ENCODE assay signal across 22 mouse cellular contexts in genomic region chr14:105950924-105951323, GRCm38 (mm10). TPM values are rescaled to one million over a fixed set of nuclear protein-coding genes. Genes with fewer than 3 reads are reported as not detected.
DNase-seq lines count a peak whose midpoint lies in the region; ATAC-seq and TF ChIP-seq lines count a peak whose summit lies in the region.
"Had no signal": no experiment of that assay in that cellular context is flagged by ENCODE, and none has a peak within 500 bp of the region (broad histone marks: within the 10 kb centered on the region; RNA-seq: fewer than 3 reads in every experiment).

No protein-coding gene starts in this region.

- H3K9me3 ChIP-seq in lung, postnatal 0 days (ENCODE audit: low read length), result no peaks in the 10 kb centered on the region
- H3K9me3 ChIP-seq: embryonic facial prominence, embryonic 10.5 days; forebrain, embryonic 13.5 days; heart, embryonic 15.5 days; hindbrain, embryonic 10.5 days; limb, embryonic 13.5 days; midbrain, embryonic 13.5 days had no signal

- DNase-seq in adrenal gland, adult 8-10 months, result peak; percentile 11
- DNase-seq in adrenal gland, postnatal 4 days (ENCODE audit: low spot score in 2 of 2), result no peak
- DNase-seq in lung, adult 18-20 months, result peak; percentile 13 to 63
- DNase-seq in lung, postnatal 4 days, result no peak
- DNase-seq in NIH3T3 (ENCODE audit: low read depth), result peak; percentile 41
- DNase-seq in lung, postnatal 0 days (ENCODE audit: low spot score), result peak; percentile 47
- no peak for DNase-seq in embryo, embryonic 9.5 days (ENCODE audit: extremely low spot score)
- no peak for DNase-seq in spleen, adult 18-20 months
- DNase-seq: cerebellum, adult 2 months; cerebellum, postnatal 36 days; kidney, adult 18-20 months; layer of hippocampus, postnatal 36 days had no signal

- no peak overlapping the region for H3K27ac ChIP-seq in lung, postnatal 0 days (ENCODE audit: low read length)
- H3K27ac ChIP-seq: embryonic facial prominence, embryonic 10.5 days; forebrain, embryonic 13.5 days; heart, embryonic 15.5 days; hindbrain, embryonic 10.5 days; kidney, postnatal 0 days; limb, embryonic 13.5 days; liver, embryonic 14.5 days; midbrain, embryonic 13.5 days had no signal

- WGBS in lung, postnatal 0 days, result 74% methylated on average over 3 of the region's 3 CpGs

- peak; percentile 26; the same call in 1 of the 2 replicates for ATAC-seq in lung, postnatal 0 days
- ATAC-seq: forebrain, embryonic 13.5 days; midbrain, embryonic 13.5 days had no signal

- TF ChIP-seq CTCF in lung, postnatal 0 days (IDR thresholded peaks at IDR 0.05), result no peak

- H3K4me1 ChIP-seq in lung, postnatal 0 days (ENCODE audit: insufficient read depth, low read depth, low read length), result no peaks in the 10 kb centered on the region
- H3K4me1 ChIP-seq: embryonic facial prominence, embryonic 10.5 days; forebrain, embryonic 13.5 days; heart, embryonic 15.5 days; hindbrain, embryonic 10.5 days; limb, embryonic 13.5 days; midbrain, embryonic 13.5 days had no signal

- no peak overlapping the region for H3K4me2 ChIP-seq in lung, postnatal 0 days (replicated peaks; ENCODE audit: low read depth, low read length)
- H3K4me2 ChIP-seq: forebrain, embryonic 13.5 days; heart, embryonic 15.5 days; limb, embryonic 13.5 days; midbrain, embryonic 13.5 days had no signal

- H3K9ac ChIP-seq in lung, postnatal 0 days (replicated peaks; ENCODE audit: low read depth), result no peak overlapping the region
- H3K9ac ChIP-seq: forebrain, embryonic 13.5 days; heart, embryonic 15.5 days; limb, embryonic 13.5 days; liver, embryonic 14.5 days; midbrain, embryonic 13.5 days had no signal

- H3K27me3 ChIP-seq in lung, postnatal 0 days (replicated peaks; ENCODE audit: insufficient read depth, low read length), result no peaks in the 10 kb centered on the region
- H3K27me3 ChIP-seq: CH12.LX; forebrain, embryonic 13.5 days; heart, embryonic 15.5 days; limb, embryonic 13.5 days; midbrain, embryonic 13.5 days had no signal

- H3K36me3 ChIP-seq in lung, postnatal 0 days (ENCODE audit: insufficient read depth, low read length), result no peaks in the 10 kb centered on the region
- H3K36me3 ChIP-seq: embryonic facial prominence, embryonic 10.5 days; heart, embryonic 15.5 days; hindbrain, embryonic 10.5 days; limb, embryonic 13.5 days; midbrain, embryonic 13.5 days had no signal

- peak; percentile 49; the same call in 1 of the 2 replicates for TF ChIP-seq EP300 in lung, postnatal 0 days (IDR thresholded peaks at IDR 0.05)

- H3K4me3 ChIP-seq in lung, postnatal 0 days (ENCODE audit: low read depth, low read length), result no peak overlapping the region
- H3K4me3 ChIP-seq: embryonic facial prominence, embryonic 10.5 days; forebrain, embryonic 13.5 days; heart, embryonic 15.5 days; hindbrain, embryonic 10.5 days; limb, embryonic 13.5 days; midbrain, embryonic 13.5 days had no signal

RNA-seq across cellular contexts. Expression of gene Spry2, which starts 54.3 kb away (rescaled TPM):
- 10 to 100 TPM; 24.5 to 35.3 (median 33.9) TPM for total RNA-seq in adrenal gland, adult 8-10 months (2022)
- total RNA-seq in adrenal gland, postnatal 4 days (2021), result 10 to 100 TPM; 51.5 to 55.0 TPM
- polyA plus RNA-seq in lung, postnatal 0 days (2015; fragmentation: Nextera tagmentation; extraction: Ambion mirVana), result 88.9 and 99.8 TPM in 2 replicates
- total RNA-seq: CH12.LX, MEL had no signal

Comparison
In these comparisons a context has a peak if more than half of its experiments do, and no peak if none do; other contexts are left out.
1. DNase-seq: peak in adrenal gland, adult 8-10 months (single experiment), lung, adult 18-20 months (2 of 2), NIH3T3 (single experiment) and lung, postnatal 0 days (single experiment); none in adrenal gland, postnatal 4 days (0 of 2), lung, postnatal 4 days (0 of 2), embryo, embryonic 9.5 days (single experiment) and spleen, adult 18-20 months (0 of 2).